Mouse (Mus musculus): ENCODE data around the gene Fto.

Fto gene

DNA sequence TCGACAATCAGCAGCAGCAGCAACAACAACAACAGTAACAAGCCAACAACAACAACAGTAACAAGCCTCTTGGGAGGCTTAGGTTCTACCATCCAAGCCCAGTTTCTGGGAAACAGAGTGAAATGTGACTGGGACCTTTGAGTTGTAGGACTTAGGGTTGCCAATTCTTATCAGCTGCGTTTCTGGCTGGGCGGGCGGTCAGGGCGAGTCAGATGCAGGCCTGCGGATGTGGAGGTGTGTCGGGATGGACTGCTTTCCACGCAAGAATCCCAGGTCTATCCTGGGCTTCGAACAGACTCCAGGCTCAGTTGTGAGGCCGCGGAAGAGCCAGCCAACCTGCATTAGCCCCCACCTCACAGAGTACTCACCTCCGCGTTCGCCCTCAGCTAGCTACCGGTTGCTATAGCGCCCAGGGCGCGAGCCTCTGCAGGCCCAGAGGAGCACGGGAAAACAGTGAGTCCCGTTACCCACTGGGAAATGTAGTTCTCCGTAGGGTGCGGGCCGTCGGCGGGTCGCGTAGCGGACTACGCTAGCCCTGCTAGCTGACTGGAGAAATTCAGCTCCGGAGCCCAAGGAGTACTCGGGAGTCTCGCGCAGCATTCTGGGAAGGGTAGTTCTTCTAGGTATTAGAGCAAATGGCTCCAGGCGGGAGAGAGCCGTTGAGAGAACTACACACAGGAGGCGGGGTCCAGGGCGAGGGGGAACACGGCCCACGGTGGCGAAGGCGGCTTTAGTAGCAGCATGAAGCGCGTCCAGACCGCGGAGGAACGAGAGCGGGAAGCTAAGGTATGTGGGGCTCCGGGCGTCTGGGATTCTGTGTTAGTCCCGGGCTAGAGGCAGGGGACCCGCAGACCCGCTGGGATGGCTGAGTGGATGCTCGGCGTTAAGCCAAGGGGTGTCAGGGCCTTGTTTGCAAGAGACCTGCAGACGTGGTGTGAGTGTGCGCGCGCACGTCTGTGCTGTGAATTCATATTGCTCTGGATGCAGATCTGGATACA, at the start of gene Fto, which contains the start of gene Rpgrip1l:
Gene Fto, plus strand, starts transcription at position 691 of the 998 bp plus-strand sequence.
Gene Rpgrip1l, minus strand, starts transcription at position 428 of the 998 bp plus-strand sequence.
- DNase-seq (ENCODE audit: low spot score): peak; percentile 100

GRCm38 (mm10) chr8:91263939-91264338, 49.4 kb upstream of the Fto start:
- no peak for DNase-seq (ENCODE audit: low spot score)

GRCm38 (mm10) chr8:91264564-91264963, 48.8 kb upstream of the Fto start:
- DNase-seq (ENCODE audit: low spot score): no peak

GRCm38 (mm10) chr8:91269374-91269958, 43.9 kb upstream of the Fto start:
- no peak for DNase-seq (ENCODE audit: low spot score)

- DNase-seq (ENCODE audit: low spot score): no peak
These were observed 39.8 kb upstream of the Fto start for GRCm38 (mm10) chr8:91273493-91273892.

- no peak for DNase-seq (ENCODE audit: low spot score)
These were observed 37.0 kb upstream of the Fto start for GRCm38 (mm10) chr8:91276337-91276736.

DNA sequence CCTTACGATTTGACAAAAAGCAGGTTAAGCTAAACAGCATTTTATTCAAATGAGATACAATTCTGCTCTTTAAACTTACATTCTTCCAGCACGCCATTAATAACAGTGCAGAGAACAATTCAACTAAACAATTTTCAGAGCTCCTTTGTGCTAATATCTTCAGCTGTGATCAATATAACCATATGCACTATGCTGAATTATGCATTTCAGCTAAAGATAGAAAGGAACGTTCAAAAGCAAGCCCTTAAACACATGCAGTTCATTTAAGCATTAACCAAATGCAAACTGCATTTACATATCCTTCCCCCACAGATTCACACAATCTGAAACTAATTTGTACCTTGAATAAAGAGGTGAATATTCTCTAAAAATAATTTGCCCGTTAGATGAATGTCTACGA, 35.3 kb upstream of the Fto start:
- no peak for DNase-seq (ENCODE audit: low spot score)

DNA sequence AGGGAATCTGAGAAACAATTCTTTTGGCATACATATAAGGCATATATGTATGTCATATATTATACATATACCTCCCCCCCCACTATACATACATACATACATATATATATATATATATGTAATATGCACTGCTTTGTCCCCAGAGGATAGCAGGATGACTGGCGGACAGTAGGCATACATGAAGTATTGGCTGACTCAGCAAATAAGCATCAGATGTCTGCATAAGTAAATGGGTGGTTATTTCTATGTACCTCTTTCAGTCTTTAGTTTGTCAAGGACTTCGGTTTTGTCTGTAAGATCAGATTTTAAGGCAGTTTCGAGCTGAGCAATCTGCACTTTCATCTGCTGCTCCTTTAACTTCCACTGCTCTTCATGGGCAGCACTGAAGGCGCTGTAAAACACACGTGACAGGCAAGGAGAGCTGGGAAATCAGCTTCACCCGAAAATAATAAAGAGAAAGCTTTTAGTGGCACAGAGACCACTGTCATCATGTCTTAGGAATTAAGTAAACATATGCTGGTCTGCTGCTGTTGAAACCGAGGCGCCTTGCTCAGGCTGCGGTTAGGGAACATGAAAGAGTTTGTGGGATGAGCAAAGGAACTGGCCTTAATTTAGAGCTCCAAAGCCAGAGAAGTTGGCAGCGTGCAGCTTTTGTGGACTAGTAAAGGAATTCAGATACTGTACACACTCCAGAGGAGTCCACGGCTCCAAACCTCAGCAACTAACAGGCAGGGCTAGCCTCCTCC, 32.7 kb upstream of the Fto start:
- DNase-seq (ENCODE audit: low spot score): no peak

- no peak for DNase-seq (ENCODE audit: low spot score)
These were observed 31.8 kb upstream of the Fto start for GRCm38 (mm10) chr8:91281545-91281944.

- no peak for DNase-seq (ENCODE audit: low spot score)
These were observed 30.7 kb upstream of the Fto start for GRCm38 (mm10) chr8:91282655-91283054.

- no peak for DNase-seq (ENCODE audit: low spot score)
These were observed 29.5 kb upstream of the Fto start for GRCm38 (mm10) chr8:91283815-91284214.

DNA sequence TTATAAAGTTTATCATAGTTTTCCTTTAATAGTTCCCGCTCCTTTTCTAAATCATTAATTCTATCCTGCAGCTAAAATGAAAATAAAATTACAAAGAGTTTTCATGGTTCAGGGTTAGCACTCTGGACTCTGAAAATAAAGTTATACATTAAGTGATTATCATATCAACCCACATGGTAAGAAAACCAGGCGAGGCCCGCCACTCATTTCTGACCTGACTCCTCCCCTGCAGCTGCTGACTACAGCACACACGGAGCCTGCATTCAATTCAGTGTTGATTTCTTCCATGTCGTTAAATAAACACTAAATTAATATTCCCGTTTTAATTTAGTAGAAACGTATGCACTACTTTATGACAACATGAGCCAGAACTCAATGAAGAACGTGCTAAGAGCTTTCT, 27.1 kb upstream of the Fto start:
- no peak for DNase-seq (ENCODE audit: low spot score)

GRCm38 (mm10) chr8:91290576-91290975, 22.7 kb upstream of the Fto start:
- DNase-seq (ENCODE audit: low spot score): no peak

- no peak for DNase-seq (ENCODE audit: low spot score)
These were observed 17.5 kb upstream of the Fto start for GRCm38 (mm10) chr8:91295786-91296185.

GRCm38 (mm10) chr8:91298672-91299071, 14.7 kb upstream of the Fto start:
- DNase-seq (ENCODE audit: low spot score): no peak

GRCm38 (mm10) chr8:91304481-91305386, 8.6 kb upstream of the Fto start:
- DNase-seq (ENCODE audit: low spot score): no peak

DNA sequence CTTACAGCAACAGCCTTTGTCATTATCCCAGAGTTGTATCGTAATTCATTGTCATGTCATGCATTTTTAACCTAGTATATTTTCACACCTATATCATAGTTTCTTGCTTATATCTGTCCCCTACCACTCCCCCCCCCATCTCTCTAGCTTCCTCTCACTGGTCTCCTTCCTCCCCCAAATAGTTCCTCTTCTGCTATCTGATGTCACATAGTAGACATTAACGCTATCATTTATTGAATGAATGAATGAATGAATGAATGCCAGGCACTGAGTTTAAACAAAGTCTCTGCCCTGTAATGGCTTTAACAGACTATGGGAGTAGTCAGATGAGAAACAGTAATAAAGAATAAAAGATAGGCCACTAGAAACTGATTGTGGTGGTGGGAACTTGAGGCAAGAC, 983 bp upstream of the Fto start:
- DNase-seq (ENCODE audit: low spot score): no peak

GRCm38 (mm10) chr8:91317567-91318227, 4.4 kb downstream of the Fto start:
- no peak for DNase-seq (ENCODE audit: low spot score)

DNA sequence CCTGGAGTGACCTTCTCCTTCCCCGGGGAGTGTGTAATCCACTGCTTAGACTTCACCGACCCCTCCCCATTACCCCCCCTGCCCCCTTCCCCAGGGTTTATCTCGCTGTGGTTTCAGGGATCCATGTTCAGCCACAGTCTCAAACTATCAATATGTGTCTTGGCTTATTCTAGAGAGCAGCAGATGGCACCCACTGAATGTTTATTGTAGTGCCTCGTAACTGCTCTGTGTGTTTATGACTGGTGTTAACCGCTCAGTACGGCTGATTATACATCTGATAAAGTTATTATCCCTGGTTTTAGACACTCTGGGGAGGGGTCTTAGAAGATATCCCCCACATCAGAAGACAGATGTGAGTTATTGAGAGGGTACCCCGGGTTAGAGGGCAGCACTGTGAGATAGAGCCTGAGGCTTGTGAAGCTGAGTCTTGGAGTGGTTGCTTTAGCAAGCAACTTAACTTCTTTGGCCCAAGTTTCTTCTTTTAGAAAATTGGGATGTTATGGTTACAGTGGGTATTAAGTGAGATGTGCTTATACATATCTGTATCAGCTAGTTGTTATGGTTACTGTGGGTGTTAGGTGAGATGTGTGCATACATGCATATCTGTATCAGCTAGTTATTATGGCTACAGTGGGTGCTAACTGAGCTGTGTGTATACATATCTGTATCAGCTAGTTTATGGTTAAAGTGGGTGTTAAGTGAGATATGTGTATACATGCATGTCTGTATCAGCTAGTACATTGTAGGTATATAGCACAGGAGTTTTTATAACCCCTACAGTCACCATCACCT, 5.8 kb downstream of the Fto start:
- DNase-seq (ENCODE audit: low spot score): no peak

- DNase-seq (ENCODE audit: low spot score): no peak
These were observed 10.2 kb downstream of the Fto start for GRCm38 (mm10) chr8:91323511-91323910.
